Mouse (Mus musculus): ENCODE data around the gene Actr1b. TPM values are rescaled to one million over a fixed set of nuclear protein-coding genes. Genes with fewer than 3 reads are reported as not detected.

Actr1b gene
- polyA plus RNA-seq, 1 experiment from 2014 or later: 74.1 TPM

GRCm38 (mm10) chr1:36744268-36744944, 30.2 kb upstream of the Actr1b start:
- Histone ChIP-seq H3K4me2 (peak overlapping the region; percentile 40), H3K9me3 (ENCODE audit: control insufficient read depth, low read length) (no peaks in the 10 kb centered on the region), H3K9ac (ENCODE audit: low read depth, low read length) (no peak overlapping the region), H3K36me3 (ENCODE audit: control insufficient read depth, insufficient read depth, low read length) (no peaks in the 10 kb centered on the region), H3K27me3 (replicated peaks; ENCODE audit: control insufficient read depth, insufficient read depth, low read length) (peaks cover 15% of the 10 kb centered on the region), H3K4me3 (ENCODE audit: low read depth, low read length) (no peak overlapping the region), H3K4me1 (replicated peaks; ENCODE audit: control insufficient read depth, insufficient read depth, low read length) (no peaks in the 10 kb centered on the region), H3K27ac (ENCODE audit: low read depth, low read length) (no peak overlapping the region)
- ATAC-seq (replicated peaks; ENCODE audit: low FRiP score) (peak; percentile 29; the same call in 1 of the 2 replicates), DNase-seq (ENCODE audit: low spot score) (peak; percentile 66)
- 26% methylated on average over 17 of the region's 17 CpGs for WGBS

- Histone ChIP-seq H3K4me2 (no peak overlapping the region), H3K36me3 (ENCODE audit: control insufficient read depth, insufficient read depth, low read length) (no peaks in the 10 kb centered on the region), H3K9ac (ENCODE audit: low read depth, low read length) (no peak overlapping the region), H3K4me1 (replicated peaks; ENCODE audit: control insufficient read depth, insufficient read depth, low read length) (no peaks in the 10 kb centered on the region), H3K27me3 (replicated peaks; ENCODE audit: control insufficient read depth, insufficient read depth, low read length) (peaks cover 15% of the 10 kb centered on the region), H3K4me3 (ENCODE audit: low read depth, low read length) (no peak overlapping the region), H3K9me3 (ENCODE audit: control insufficient read depth, low read length) (no peaks in the 10 kb centered on the region), H3K27ac (ENCODE audit: low read depth, low read length) (no peak overlapping the region)
- ATAC-seq (replicated peaks; ENCODE audit: low FRiP score) (no peak), DNase-seq (ENCODE audit: low spot score) (no peak)
- 63% methylated on average over 9 of the region's 9 CpGs for WGBS
These were observed 28.8 kb upstream of the Actr1b start for GRCm38 (mm10) chr1:36743046-36743445.

DNA sequence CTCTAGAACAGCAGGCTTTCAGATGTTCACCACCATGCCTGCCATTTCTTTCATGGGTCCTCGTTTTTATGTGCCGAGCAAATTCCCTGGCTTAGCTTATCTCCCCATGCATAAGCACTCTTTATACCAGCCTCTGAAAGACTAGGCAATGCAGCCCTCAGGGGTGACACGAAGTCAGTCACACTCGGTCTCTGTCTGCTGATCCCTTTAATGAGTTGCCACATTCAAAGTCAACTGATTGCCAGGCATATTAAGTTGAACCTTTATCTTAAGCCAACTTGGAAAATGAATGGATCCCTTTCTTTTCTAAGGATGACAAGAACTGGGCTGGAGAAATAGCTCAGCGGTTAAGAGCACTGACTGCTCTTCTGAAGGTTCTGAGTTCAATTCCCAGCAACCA, 25.0 kb upstream of the Actr1b start:
- DNase-seq (ENCODE audit: low spot score): no peak
- 69% methylated on average over 5 of the region's 5 CpGs for WGBS
- no peaks in the 10 kb centered on the region for H3K9me3 ChIP-seq (ENCODE audit: control insufficient read depth, low read length)

GRCm38 (mm10) chr1:36737300-36737699, 23.1 kb upstream of the Actr1b start:
- peaks cover 5% of the 10 kb centered on the region for H3K27me3 ChIP-seq (replicated peaks; ENCODE audit: control insufficient read depth, insufficient read depth, low read length)
- H3K4me3 ChIP-seq (ENCODE audit: low read depth, low read length): no peak overlapping the region
- H3K4me2 ChIP-seq: no peak overlapping the region
- no peaks in the 10 kb centered on the region for H3K36me3 ChIP-seq (ENCODE audit: control insufficient read depth, insufficient read depth, low read length)
- peak; percentile 63 for DNase-seq (ENCODE audit: low spot score)
- H3K9ac ChIP-seq (ENCODE audit: low read depth, low read length): no peak overlapping the region
- 14% methylated on average over 4 of the region's 4 CpGs for WGBS
- no peaks in the 10 kb centered on the region for H3K4me1 ChIP-seq (replicated peaks; ENCODE audit: control insufficient read depth, insufficient read depth, low read length)
- H3K27ac ChIP-seq (ENCODE audit: low read depth, low read length): no peak overlapping the region
- H3K9me3 ChIP-seq (ENCODE audit: control insufficient read depth, low read length): no peaks in the 10 kb centered on the region
- 0 out of 2 replicates have a peak, but pooled peaks have one; percentile 31 for ATAC-seq (replicated peaks; ENCODE audit: low FRiP score)

More for the DNA sequence above, 25.0 kb upstream of the Actr1b start:
- H3K9ac ChIP-seq (ENCODE audit: low read depth, low read length): no peak overlapping the region
- no peaks in the 10 kb centered on the region for H3K36me3 ChIP-seq (ENCODE audit: control insufficient read depth, insufficient read depth, low read length)
- ATAC-seq (replicated peaks; ENCODE audit: low FRiP score): no peak
- H3K27ac ChIP-seq (ENCODE audit: low read depth, low read length): no peak overlapping the region
- peaks cover 13% of the 10 kb centered on the region for H3K27me3 ChIP-seq (replicated peaks; ENCODE audit: control insufficient read depth, insufficient read depth, low read length)
- H3K4me1 ChIP-seq (replicated peaks; ENCODE audit: control insufficient read depth, insufficient read depth, low read length): no peaks in the 10 kb centered on the region
- H3K4me3 ChIP-seq (ENCODE audit: low read depth, low read length): no peak overlapping the region
- H3K4me2 ChIP-seq: no peak overlapping the region

GRCm38 (mm10) chr1:36724057-36724431, 9.8 kb upstream of the Actr1b start:
- H3K9me3 ChIP-seq (ENCODE audit: control insufficient read depth, low read length): no peaks in the 10 kb centered on the region
- DNase-seq (ENCODE audit: low spot score) (no peak), ATAC-seq (replicated peaks; ENCODE audit: low FRiP score) (no peak)
- H3K4me2 ChIP-seq: no peak overlapping the region
- H3K27me3 ChIP-seq (replicated peaks; ENCODE audit: control insufficient read depth, insufficient read depth, low read length): no peaks in the 10 kb centered on the region
- 77% methylated on average over 4 of the region's 4 CpGs for WGBS
- H3K4me3 ChIP-seq (ENCODE audit: low read depth, low read length): no peak overlapping the region
- H3K27ac ChIP-seq (ENCODE audit: low read depth, low read length): no peak overlapping the region
- no peaks in the 10 kb centered on the region for H3K4me1 ChIP-seq (replicated peaks; ENCODE audit: control insufficient read depth, insufficient read depth, low read length)
- H3K9ac ChIP-seq (ENCODE audit: low read depth, low read length): no peak overlapping the region
- no peaks in the 10 kb centered on the region for H3K36me3 ChIP-seq (ENCODE audit: control insufficient read depth, insufficient read depth, low read length)

DNA sequence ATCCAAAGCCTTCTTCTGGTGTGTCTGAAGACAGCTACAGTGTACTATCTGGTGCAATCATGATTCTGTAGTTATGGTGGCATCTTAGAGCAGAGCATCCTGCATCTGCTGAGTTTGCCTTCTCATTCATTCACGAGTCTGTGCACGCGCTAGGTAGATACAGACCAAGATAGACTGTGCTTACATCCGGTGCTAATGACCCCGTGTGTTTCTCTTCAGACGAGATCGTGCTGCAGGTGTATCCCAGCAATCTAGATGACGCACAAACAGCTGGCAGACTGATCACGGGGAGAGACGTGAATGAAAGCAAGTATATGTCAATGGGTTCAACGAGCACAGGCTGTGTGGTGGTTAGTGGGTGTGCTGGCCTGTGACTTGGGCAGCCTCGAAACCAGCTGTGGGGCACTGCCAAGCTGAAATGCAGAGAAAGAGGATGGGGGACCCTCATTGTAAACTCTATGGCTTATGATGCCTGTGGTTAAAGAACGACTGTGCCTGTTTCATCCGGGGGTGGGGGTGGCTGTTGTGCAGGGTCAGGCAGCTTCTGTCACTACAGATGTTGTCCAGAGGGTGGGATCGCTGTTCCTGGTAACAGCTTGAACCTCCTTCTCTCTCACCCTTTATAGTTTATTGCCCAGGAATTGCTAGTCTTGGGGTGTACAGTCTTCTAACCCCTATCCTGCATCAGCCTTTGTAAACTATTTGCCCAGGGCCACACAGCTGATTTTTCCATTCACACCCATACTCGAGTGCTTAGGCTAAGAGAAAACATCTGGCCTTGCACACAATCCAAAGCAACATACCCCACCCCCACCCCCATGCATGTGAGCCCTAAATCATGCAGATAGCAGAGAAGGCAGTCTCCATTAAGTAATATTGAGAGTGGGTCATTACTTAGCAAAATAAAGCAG, 9.2 kb upstream of the Actr1b start:
- H3K4me1 ChIP-seq (replicated peaks; ENCODE audit: control insufficient read depth, insufficient read depth, low read length): no peaks in the 10 kb centered on the region
- no peak overlapping the region for H3K9ac ChIP-seq (ENCODE audit: low read depth, low read length)
- no peak overlapping the region for H3K27ac ChIP-seq (ENCODE audit: low read depth, low read length)
- no peaks in the 10 kb centered on the region for H3K9me3 ChIP-seq (ENCODE audit: control insufficient read depth, low read length)
- no peaks in the 10 kb centered on the region for H3K27me3 ChIP-seq (replicated peaks; ENCODE audit: control insufficient read depth, insufficient read depth, low read length)
- H3K36me3 ChIP-seq (ENCODE audit: control insufficient read depth, insufficient read depth, low read length): no peaks in the 10 kb centered on the region
- H3K4me2 ChIP-seq: no peak overlapping the region
- DNase-seq (ENCODE audit: low spot score): no peak
- H3K4me3 ChIP-seq (ENCODE audit: low read depth, low read length): no peak overlapping the region
- 73% methylated on average over 16 of the region's 16 CpGs for WGBS
- no peak for ATAC-seq (replicated peaks; ENCODE audit: low FRiP score)

GRCm38 (mm10) chr1:36718786-36719185, 4.6 kb upstream of the Actr1b start:
- no peak for ATAC-seq (replicated peaks; ENCODE audit: low FRiP score)
- Histone ChIP-seq H3K4me2 (no peak overlapping the region), H3K9me3 (ENCODE audit: control insufficient read depth, low read length) (no peaks in the 10 kb centered on the region), H3K9ac (ENCODE audit: low read depth, low read length) (no peak overlapping the region), H3K27ac (ENCODE audit: low read depth, low read length) (no peak overlapping the region), H3K27me3 (replicated peaks; ENCODE audit: control insufficient read depth, insufficient read depth, low read length) (no peaks in the 10 kb centered on the region), H3K4me3 (ENCODE audit: low read depth, low read length) (no peak overlapping the region), H3K36me3 (ENCODE audit: control insufficient read depth, insufficient read depth, low read length) (no peaks in the 10 kb centered on the region), H3K4me1 (replicated peaks; ENCODE audit: control insufficient read depth, insufficient read depth, low read length) (no peaks in the 10 kb centered on the region)
- DNase-seq (ENCODE audit: low spot score): no peak
- 60% methylated on average over 1 of the region's 1 CpGs for WGBS

- peaks cover 9% of the 10 kb centered on the region; the same call in 1 of the 2 replicates for H3K36me3 ChIP-seq (ENCODE audit: control insufficient read depth, insufficient read depth, low read length)
- H3K9me3 ChIP-seq (ENCODE audit: control insufficient read depth, low read length): no peaks in the 10 kb centered on the region
- H3K4me1 ChIP-seq (replicated peaks; ENCODE audit: control insufficient read depth, insufficient read depth, low read length): peaks cover 13% of the 10 kb centered on the region
- H3K9ac ChIP-seq (ENCODE audit: low read depth, low read length): no peak overlapping the region
- WGBS: 94% methylated on average over 2 of the region's 2 CpGs
- H3K27ac ChIP-seq (ENCODE audit: low read depth, low read length): no peak overlapping the region
- no peak overlapping the region for H3K4me2 ChIP-seq
- ATAC-seq (replicated peaks; ENCODE audit: low FRiP score) (no peak), DNase-seq (ENCODE audit: low spot score) (no peak)
- H3K27me3 ChIP-seq (replicated peaks; ENCODE audit: control insufficient read depth, insufficient read depth, low read length): no peaks in the 10 kb centered on the region
- no peak overlapping the region for H3K4me3 ChIP-seq (ENCODE audit: low read depth, low read length)
These were observed 3.1 kb downstream of the Actr1b start for GRCm38 (mm10) chr1:36711104-36711503.
